Mouse (Mus musculus): ENCODE data around the gene Myo18a. TPM values are rescaled to one million over a fixed set of nuclear protein-coding genes. Genes with fewer than 3 reads are reported as not detected.

Myo18a gene
- polyA plus RNA-seq (2014; fragmentation: Nextera tagmentation; extraction: Ambion mirVana), result 114 and 115 TPM in 2 replicates

DNA sequence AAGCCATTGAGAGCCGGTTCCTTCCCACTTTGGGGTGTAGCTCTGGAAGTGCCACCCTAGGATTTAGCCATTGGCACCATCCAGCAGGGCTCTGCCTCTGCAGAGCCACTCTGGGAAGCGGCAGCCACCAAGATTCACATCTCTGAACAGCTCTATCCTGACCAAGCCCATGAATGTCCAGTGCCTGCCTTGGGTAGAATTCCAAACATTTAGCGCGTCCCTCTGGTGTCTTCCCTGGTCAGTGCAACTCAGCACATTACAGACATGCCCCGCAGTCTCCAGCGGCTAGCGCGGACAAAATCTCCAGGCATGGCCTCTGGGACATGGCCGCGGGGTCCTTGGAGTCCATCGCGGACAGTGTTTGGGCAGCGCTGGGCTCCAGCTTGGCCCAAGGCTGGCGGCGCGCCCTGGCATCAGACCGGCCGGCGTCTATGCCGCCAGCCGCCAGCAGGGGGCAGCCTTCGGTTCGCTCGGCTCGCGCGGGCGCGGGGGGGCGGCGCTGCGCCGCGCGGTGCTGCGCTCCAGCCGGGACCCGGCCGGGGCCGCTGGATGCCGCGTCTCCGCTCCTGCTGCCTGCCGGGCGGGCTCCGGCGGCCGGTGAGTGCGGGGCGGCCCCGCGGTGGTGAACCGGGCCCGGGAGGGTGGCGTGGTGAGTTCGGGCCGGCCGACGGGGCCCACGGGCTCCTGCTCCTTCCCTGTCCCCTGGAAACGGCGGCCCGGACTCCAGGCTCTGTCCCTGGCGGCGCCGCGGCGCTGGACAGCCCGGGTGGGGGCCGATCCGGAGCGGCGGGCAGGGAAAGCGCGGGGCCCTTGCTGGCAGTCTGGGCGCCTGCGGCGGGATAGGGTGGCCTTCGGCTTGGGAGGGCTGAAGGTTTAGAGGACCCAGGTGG lies at the start of gene Myo18a:
Gene Myo18a, plus strand, starts transcription at position 464 of the 890 bp plus-strand sequence.
- Histone ChIP-seq H3K27me3 (ENCODE audit: control insufficient read depth, insufficient read depth, low read length) (no peaks in the 10 kb centered on the region), H3K4me1 (ENCODE audit: control insufficient read depth in 2 of 2, insufficient read depth in 2 of 2, low read length in 2 of 2) (peaks cover 24 to 40% of the 10 kb centered on the region in 2 experiments), H3K4me3 (ENCODE audit: control insufficient read depth in 1 of 2, insufficient read depth in 1 of 2, low read depth in 1 of 2, low read length in 2 of 2) (peak within 1 kb of the TSS; percentile 86 to 94), H3K9ac (ENCODE audit: low read length) (peak within 1 kb of the TSS; percentile 96), H3K27ac (replicated peaks in 1 of 2; ENCODE audit: control insufficient read depth in 1 of 2, insufficient read depth in 1 of 2, low read depth in 2 of 2, low read length in 2 of 2) (peak within 1 kb of the TSS; percentile 33 to 85; a peak in 3 of 4 replicates), H3K4me2 (ENCODE audit: low read length) (peak within 1 kb of the TSS; percentile 85), H3K9me3 (ENCODE audit: control insufficient read depth, low read length) (no peaks in the 10 kb centered on the region), H3K36me3 (ENCODE audit: control insufficient read depth, insufficient read depth, low read length) (no peaks in the 10 kb centered on the region)
- WGBS, result 3% methylated on average over 51 of the region's 79 CpGs
- ATAC-seq (ENCODE audit: insufficient number of reproducible peaks, insufficient read depth, low FRiP score, low read depth), result peak; percentile 78

DNA sequence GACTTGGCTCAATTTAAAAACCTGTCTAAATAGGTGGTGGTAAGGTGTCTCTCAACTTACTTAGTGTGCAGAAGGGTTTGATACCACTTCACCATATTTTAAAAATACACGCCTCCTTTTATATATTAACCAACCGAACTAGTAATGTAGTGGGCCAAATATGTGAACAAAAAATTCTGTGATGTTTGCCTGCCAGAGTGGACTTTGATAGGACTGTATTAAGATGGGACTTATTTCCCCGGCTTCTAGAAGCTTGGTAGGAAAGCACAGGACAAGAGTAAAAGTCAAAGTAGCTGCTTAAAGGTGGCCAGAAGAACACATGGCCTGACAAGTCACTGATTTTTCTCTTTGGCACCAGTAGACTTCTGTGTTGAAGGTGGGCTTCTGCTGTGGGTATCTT lies 49.3 kb upstream of the Myo18a start:
- no peak overlapping the region for H3K9ac ChIP-seq (ENCODE audit: low read length)
- 92% methylated on average over 3 of the region's 3 CpGs for WGBS
- H3K27me3 ChIP-seq (ENCODE audit: control insufficient read depth, insufficient read depth, low read length), result no peaks in the 10 kb centered on the region
- no peak overlapping the region for H3K4me3 ChIP-seq (ENCODE audit: control insufficient read depth in 1 of 2, insufficient read depth in 1 of 2, low read depth in 1 of 2, low read length in 2 of 2)
- H3K36me3 ChIP-seq (ENCODE audit: control insufficient read depth, insufficient read depth, low read length), result peaks cover 57% of the 10 kb centered on the region
- H3K4me2 ChIP-seq (ENCODE audit: low read length), result no peak overlapping the region
- peaks cover 0 to 7% of the 10 kb centered on the region in 2 experiments; a peak in 2 of 4 replicates for H3K4me1 ChIP-seq (ENCODE audit: control insufficient read depth in 2 of 2, insufficient read depth in 2 of 2, low read length in 2 of 2)
- no peak overlapping the region for H3K27ac ChIP-seq (replicated peaks in 1 of 2; ENCODE audit: control insufficient read depth in 1 of 2, insufficient read depth in 1 of 2, low read depth in 2 of 2, low read length in 2 of 2)
- no peak for ATAC-seq (ENCODE audit: insufficient number of reproducible peaks, insufficient read depth, low FRiP score, low read depth)
- H3K9me3 ChIP-seq (ENCODE audit: control insufficient read depth, low read length), result no peaks in the 10 kb centered on the region

- Histone ChIP-seq H3K36me3 (ENCODE audit: control insufficient read depth, insufficient read depth, low read length) (peaks cover 19% of the 10 kb centered on the region; the same call in 1 of the 2 replicates), H3K4me3 (ENCODE audit: control insufficient read depth in 1 of 2, insufficient read depth in 1 of 2, low read depth in 1 of 2, low read length in 2 of 2) (no peak overlapping the region), H3K27me3 (ENCODE audit: control insufficient read depth, insufficient read depth, low read length) (no peaks in the 10 kb centered on the region), H3K9ac (ENCODE audit: low read length) (no peak overlapping the region), H3K27ac (replicated peaks in 1 of 2; ENCODE audit: control insufficient read depth in 1 of 2, insufficient read depth in 1 of 2, low read depth in 2 of 2, low read length in 2 of 2) (no peak overlapping the region), H3K4me1 (ENCODE audit: control insufficient read depth in 2 of 2, insufficient read depth in 2 of 2, low read length in 2 of 2) (peaks cover 0 to under 1% of the 10 kb centered on the region in 2 experiments; a peak in 1 of 4 replicates), H3K4me2 (ENCODE audit: low read length) (no peak overlapping the region), H3K9me3 (ENCODE audit: control insufficient read depth, low read length) (no peaks in the 10 kb centered on the region)
- WGBS, result 92% methylated on average over 2 of the region's 2 CpGs
- no peak for ATAC-seq (ENCODE audit: insufficient number of reproducible peaks, insufficient read depth, low FRiP score, low read depth)
Measured at GRCm38 (mm10) chr11:77719055-77719454, 44.0 kb upstream of the Myo18a start.

- WGBS, result 91% methylated on average over 4 of the region's 4 CpGs
- Histone ChIP-seq H3K27ac (replicated peaks in 1 of 2; ENCODE audit: control insufficient read depth in 1 of 2, insufficient read depth in 1 of 2, low read depth in 2 of 2, low read length in 2 of 2) (no peak overlapping the region), H3K4me3 (ENCODE audit: control insufficient read depth in 1 of 2, insufficient read depth in 1 of 2, low read depth in 1 of 2, low read length in 2 of 2) (no peak overlapping the region), H3K4me1 (ENCODE audit: control insufficient read depth in 2 of 2, insufficient read depth in 2 of 2, low read length in 2 of 2) (no peaks in the 10 kb centered on the region), H3K9ac (ENCODE audit: low read length) (no peak overlapping the region), H3K4me2 (ENCODE audit: low read length) (no peak overlapping the region), H3K36me3 (ENCODE audit: control insufficient read depth, insufficient read depth, low read length) (peaks cover 11% of the 10 kb centered on the region; the same call in 1 of the 2 replicates), H3K27me3 (ENCODE audit: control insufficient read depth, insufficient read depth, low read length) (no peaks in the 10 kb centered on the region), H3K9me3 (ENCODE audit: control insufficient read depth, low read length) (no peaks in the 10 kb centered on the region)
- no peak for ATAC-seq (ENCODE audit: insufficient number of reproducible peaks, insufficient read depth, low FRiP score, low read depth)
Measured at GRCm38 (mm10) chr11:77721389-77721788, 41.7 kb upstream of the Myo18a start.

- no peaks in the 10 kb centered on the region for H3K9me3 ChIP-seq (ENCODE audit: control insufficient read depth, low read length)
- no peaks in the 10 kb centered on the region for H3K27me3 ChIP-seq (ENCODE audit: control insufficient read depth, insufficient read depth, low read length)
- H3K4me3 ChIP-seq (ENCODE audit: control insufficient read depth in 1 of 2, insufficient read depth in 1 of 2, low read depth in 1 of 2, low read length in 2 of 2), result no peak overlapping the region
- H3K4me1 ChIP-seq (ENCODE audit: control insufficient read depth in 2 of 2, insufficient read depth in 2 of 2, low read length in 2 of 2), result no peaks in the 10 kb centered on the region
- no peak overlapping the region for H3K9ac ChIP-seq (ENCODE audit: low read length)
- no peak for ATAC-seq (ENCODE audit: insufficient number of reproducible peaks, insufficient read depth, low FRiP score, low read depth)
- WGBS, result 74% methylated on average over 7 of the region's 7 CpGs
- H3K27ac ChIP-seq (replicated peaks in 1 of 2; ENCODE audit: control insufficient read depth in 1 of 2, insufficient read depth in 1 of 2, low read depth in 2 of 2, low read length in 2 of 2), result no peak overlapping the region
- H3K36me3 ChIP-seq (ENCODE audit: control insufficient read depth, insufficient read depth, low read length), result no peaks in the 10 kb centered on the region
- no peak overlapping the region for H3K4me2 ChIP-seq (ENCODE audit: low read length)
Measured at GRCm38 (mm10) chr11:77724766-77725165, 38.3 kb upstream of the Myo18a start.

GRCm38 (mm10) chr11:77725183-77725582 lies 37.9 kb upstream of the Myo18a start, which contains the start of gene Cryba1:
Gene Cryba1, minus strand, starts transcription at chr11:77725283.
- WGBS, result 51% methylated on average over 7 of the region's 7 CpGs
- Histone ChIP-seq H3K9me3 (ENCODE audit: control insufficient read depth, low read length) (no peaks in the 10 kb centered on the region), H3K4me2 (ENCODE audit: low read length) (no peak within 1 kb of the TSS), H3K36me3 (ENCODE audit: control insufficient read depth, insufficient read depth, low read length) (no peaks in the 10 kb centered on the region), H3K4me3 (ENCODE audit: control insufficient read depth in 1 of 2, insufficient read depth in 1 of 2, low read depth in 1 of 2, low read length in 2 of 2) (no peak within 1 kb of the TSS), H3K9ac (ENCODE audit: low read length) (no peak within 1 kb of the TSS), H3K27ac (replicated peaks in 1 of 2; ENCODE audit: control insufficient read depth in 1 of 2, insufficient read depth in 1 of 2, low read depth in 2 of 2, low read length in 2 of 2) (no peak within 1 kb of the TSS), H3K27me3 (ENCODE audit: control insufficient read depth, insufficient read depth, low read length) (no peaks in the 10 kb centered on the region), H3K4me1 (ENCODE audit: control insufficient read depth in 2 of 2, insufficient read depth in 2 of 2, low read length in 2 of 2) (no peaks in the 10 kb centered on the region)
- no peak for ATAC-seq (ENCODE audit: insufficient number of reproducible peaks, insufficient read depth, low FRiP score, low read depth)

DNA sequence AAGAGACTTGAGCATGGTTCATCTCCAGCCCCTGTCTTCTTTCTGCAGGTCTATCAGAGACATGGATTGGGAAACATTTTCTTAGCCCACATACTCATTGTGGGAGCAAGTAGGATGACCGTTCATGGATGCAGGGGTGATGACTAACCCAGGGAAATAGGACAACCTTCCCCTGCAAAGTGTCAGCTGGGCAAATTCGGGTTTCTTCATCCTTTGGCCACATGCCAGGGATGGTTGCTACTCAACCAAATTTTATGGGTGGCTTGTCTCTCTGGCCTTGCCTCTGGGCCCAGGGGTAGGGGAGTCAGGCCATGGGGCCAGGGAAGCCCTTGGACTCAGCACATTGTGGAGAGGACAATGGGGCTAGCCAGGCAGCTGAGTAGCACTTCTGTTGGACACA lies 34.5 kb upstream of the Myo18a start:
- Histone ChIP-seq H3K4me3 (ENCODE audit: control insufficient read depth in 1 of 2, insufficient read depth in 1 of 2, low read depth in 1 of 2, low read length in 2 of 2) (no peak overlapping the region), H3K4me2 (ENCODE audit: low read length) (no peak overlapping the region), H3K9me3 (ENCODE audit: control insufficient read depth, low read length) (no peaks in the 10 kb centered on the region), H3K9ac (ENCODE audit: low read length) (no peak overlapping the region), H3K27me3 (ENCODE audit: control insufficient read depth, insufficient read depth, low read length) (no peaks in the 10 kb centered on the region), H3K27ac (replicated peaks in 1 of 2; ENCODE audit: control insufficient read depth in 1 of 2, insufficient read depth in 1 of 2, low read depth in 2 of 2, low read length in 2 of 2) (no peak overlapping the region), H3K4me1 (ENCODE audit: control insufficient read depth in 2 of 2, insufficient read depth in 2 of 2, low read length in 2 of 2) (no peaks in the 10 kb centered on the region), H3K36me3 (ENCODE audit: control insufficient read depth, insufficient read depth, low read length) (no peaks in the 10 kb centered on the region)
- ATAC-seq (ENCODE audit: insufficient number of reproducible peaks, insufficient read depth, low FRiP score, low read depth), result no peak
- WGBS, result 59% methylated on average over 2 of the region's 2 CpGs
